Mouse (Mus musculus): ENCODE measurements around the gene Rnf150. TPM values are rescaled to one million over a fixed set of nuclear protein-coding genes. Genes with fewer than 3 reads are reported as not detected.

Rnf150 gene
- polyA plus RNA-seq, 1 experiment from 2014 or later, result 0.07 TPM

DNA sequence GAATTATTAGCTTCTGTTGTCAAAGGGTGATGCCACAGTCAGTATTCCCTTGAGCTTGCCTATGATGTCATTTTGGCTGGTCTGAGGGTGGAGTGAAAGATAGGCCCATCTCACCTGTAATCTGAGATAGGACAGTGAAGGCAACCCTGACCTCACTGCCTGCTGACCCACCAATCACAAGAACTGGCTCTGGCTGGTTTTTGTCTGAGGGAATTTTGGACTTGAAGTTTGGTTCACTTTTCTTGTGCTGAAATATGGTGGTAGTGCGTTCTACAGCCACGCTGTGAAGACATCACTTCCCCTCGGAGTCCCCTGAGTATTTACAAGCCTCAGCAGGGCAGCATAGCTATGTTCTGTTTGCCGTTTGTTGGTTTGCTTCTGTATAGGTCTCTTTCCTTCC, 227.3 kb downstream of the Rnf150 start:
- H3K9me3 ChIP-seq (replicated peaks), result no peaks in the 10 kb centered on the region
- no peaks in the 10 kb centered on the region for H3K36me3 ChIP-seq (replicated peaks)
- ATAC-seq (ENCODE audit: insufficient read depth), result no peak
- no peaks in the 10 kb centered on the region for H3K4me1 ChIP-seq (replicated peaks)
- H3K4me2 ChIP-seq, result no peak overlapping the region
- H3K27me3 ChIP-seq, result no peaks in the 10 kb centered on the region
- 63% methylated on average over 4 of the region's 4 CpGs for WGBS (ENCODE audit: insufficient replicate concordance)
- no peak overlapping the region for H3K27ac ChIP-seq (replicated peaks)
- no peak overlapping the region for H3K9ac ChIP-seq
- H3K4me3 ChIP-seq (replicated peaks), result no peak overlapping the region

GRCm38 (mm10) chr8:83100041-83100440, 236.9 kb downstream of the Rnf150 start:
- no peaks in the 10 kb centered on the region for H3K9me3 ChIP-seq (replicated peaks)
- no peaks in the 10 kb centered on the region for H3K4me1 ChIP-seq (replicated peaks)
- H3K27ac ChIP-seq (replicated peaks), result no peak overlapping the region
- WGBS (ENCODE audit: insufficient replicate concordance), result 8% methylated on average over 1 of the region's 1 CpGs
- ATAC-seq (ENCODE audit: insufficient read depth), result no peak
- H3K36me3 ChIP-seq (replicated peaks), result no peaks in the 10 kb centered on the region
- H3K27me3 ChIP-seq, result no peaks in the 10 kb centered on the region
- H3K4me2 ChIP-seq, result no peak overlapping the region
- H3K4me3 ChIP-seq (replicated peaks), result no peak overlapping the region
- no peak overlapping the region for H3K9ac ChIP-seq

DNA sequence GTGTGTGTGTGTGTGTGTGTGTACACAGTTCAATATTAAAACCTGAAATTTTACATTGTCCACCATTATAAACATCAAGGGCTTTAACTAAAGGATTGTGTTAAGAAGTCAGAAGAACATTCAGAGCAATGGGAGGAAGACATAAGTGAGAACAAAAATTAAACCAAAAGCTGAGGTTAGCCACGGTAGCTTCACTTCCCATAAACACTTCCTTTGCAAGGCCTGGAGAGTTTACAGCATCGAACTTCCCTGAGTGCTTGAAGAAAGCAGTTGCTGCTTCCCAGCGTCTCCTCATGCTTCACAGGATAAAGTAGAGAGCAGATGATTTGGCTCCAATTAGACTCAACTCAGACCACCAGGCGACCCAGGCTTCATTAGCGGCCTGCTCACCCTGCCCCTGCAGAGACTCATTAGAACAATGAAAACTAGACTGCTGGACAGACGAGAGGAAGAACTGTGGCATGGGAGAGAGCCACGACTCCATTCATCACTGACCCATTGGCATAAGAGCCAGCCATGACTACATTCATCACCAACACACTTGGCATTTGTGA, 239.9 kb downstream of the Rnf150 start:
- no peak overlapping the region for H3K27ac ChIP-seq (replicated peaks)
- no peak for ATAC-seq (ENCODE audit: insufficient read depth)
- 35% methylated on average over 7 of the region's 7 CpGs for WGBS (ENCODE audit: insufficient replicate concordance)

GRCm38 (mm10) chr8:83103968-83104367, 240.8 kb downstream of the Rnf150 start:
- Histone ChIP-seq H3K4me2 (no peak overlapping the region), H3K4me3 (replicated peaks) (no peak overlapping the region), H3K27ac (replicated peaks) (no peak overlapping the region), H3K4me1 (replicated peaks) (no peaks in the 10 kb centered on the region), H3K9me3 (replicated peaks) (no peaks in the 10 kb centered on the region), H3K36me3 (replicated peaks) (no peaks in the 10 kb centered on the region), H3K27me3 (no peaks in the 10 kb centered on the region), H3K9ac (no peak overlapping the region)
- WGBS (ENCODE audit: insufficient replicate concordance), result 55% methylated on average over 2 of the region's 2 CpGs
- ATAC-seq (ENCODE audit: insufficient read depth), result no peak

More for the DNA sequence above, 239.9 kb downstream of the Rnf150 start:
- no peaks in the 10 kb centered on the region for H3K36me3 ChIP-seq (replicated peaks)
- H3K27me3 ChIP-seq, result no peaks in the 10 kb centered on the region
- H3K9ac ChIP-seq, result no peak overlapping the region
- H3K9me3 ChIP-seq (replicated peaks), result no peaks in the 10 kb centered on the region
- H3K4me1 ChIP-seq (replicated peaks), result no peaks in the 10 kb centered on the region
- H3K4me3 ChIP-seq (replicated peaks), result no peak overlapping the region
- no peak overlapping the region for H3K4me2 ChIP-seq

- no peak overlapping the region for H3K27ac ChIP-seq (replicated peaks)
- no peak overlapping the region for H3K9ac ChIP-seq
- no peaks in the 10 kb centered on the region for H3K27me3 ChIP-seq
- H3K4me2 ChIP-seq, result no peak overlapping the region
- ATAC-seq (ENCODE audit: insufficient read depth), result no peak
- WGBS (ENCODE audit: insufficient replicate concordance), result 33% methylated on average over 7 of the region's 7 CpGs
- H3K9me3 ChIP-seq (replicated peaks), result no peaks in the 10 kb centered on the region
- H3K36me3 ChIP-seq (replicated peaks), result no peaks in the 10 kb centered on the region
- H3K4me1 ChIP-seq (replicated peaks), result no peaks in the 10 kb centered on the region
- no peak overlapping the region for H3K4me3 ChIP-seq (replicated peaks)
These were observed 246.6 kb downstream of the Rnf150 start for GRCm38 (mm10) chr8:83109756-83110155.

DNA sequence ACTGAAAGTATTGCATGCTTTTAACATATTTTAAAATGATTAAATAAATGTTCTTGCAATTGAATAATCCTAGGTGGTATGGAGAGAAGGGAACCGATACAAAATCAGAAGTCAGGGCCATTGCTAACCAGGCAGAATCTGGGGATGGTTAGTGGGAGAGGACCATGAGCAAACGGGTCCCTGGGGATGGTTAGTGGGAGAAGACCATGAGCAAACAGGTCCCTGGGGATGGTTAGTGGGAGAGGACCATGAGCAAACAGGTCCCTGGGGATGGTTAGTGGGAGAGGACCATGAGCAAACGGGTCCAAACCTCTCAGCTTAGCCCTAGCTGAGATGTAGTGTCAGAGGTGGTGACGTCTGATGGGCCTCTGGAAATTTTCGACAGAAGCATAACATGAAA, 247.0 kb downstream of the Rnf150 start:
- Histone ChIP-seq H3K4me3 (replicated peaks) (no peak overlapping the region), H3K9ac (no peak overlapping the region), H3K27ac (replicated peaks) (no peak overlapping the region), H3K27me3 (no peaks in the 10 kb centered on the region), H3K4me1 (replicated peaks) (no peaks in the 10 kb centered on the region), H3K36me3 (replicated peaks) (no peaks in the 10 kb centered on the region), H3K9me3 (replicated peaks) (no peaks in the 10 kb centered on the region), H3K4me2 (no peak overlapping the region)
- no peak for ATAC-seq (ENCODE audit: insufficient read depth)
- WGBS (ENCODE audit: insufficient replicate concordance), result 54% methylated on average over 5 of the region's 5 CpGs

- no peak for ATAC-seq (ENCODE audit: insufficient read depth)
- no peak overlapping the region for H3K9ac ChIP-seq
- no peak overlapping the region for H3K4me2 ChIP-seq
- 34% methylated on average over 2 of the region's 2 CpGs for WGBS (ENCODE audit: insufficient replicate concordance)
- no peaks in the 10 kb centered on the region for H3K9me3 ChIP-seq (replicated peaks)
- H3K4me3 ChIP-seq (replicated peaks), result no peak overlapping the region
- H3K27ac ChIP-seq (replicated peaks), result no peak overlapping the region
- H3K36me3 ChIP-seq (replicated peaks), result no peaks in the 10 kb centered on the region
- H3K4me1 ChIP-seq (replicated peaks), result no peaks in the 10 kb centered on the region
- no peaks in the 10 kb centered on the region for H3K27me3 ChIP-seq
These were observed 271.9 kb downstream of the Rnf150 start for GRCm38 (mm10) chr8:83135086-83135485.

DNA sequence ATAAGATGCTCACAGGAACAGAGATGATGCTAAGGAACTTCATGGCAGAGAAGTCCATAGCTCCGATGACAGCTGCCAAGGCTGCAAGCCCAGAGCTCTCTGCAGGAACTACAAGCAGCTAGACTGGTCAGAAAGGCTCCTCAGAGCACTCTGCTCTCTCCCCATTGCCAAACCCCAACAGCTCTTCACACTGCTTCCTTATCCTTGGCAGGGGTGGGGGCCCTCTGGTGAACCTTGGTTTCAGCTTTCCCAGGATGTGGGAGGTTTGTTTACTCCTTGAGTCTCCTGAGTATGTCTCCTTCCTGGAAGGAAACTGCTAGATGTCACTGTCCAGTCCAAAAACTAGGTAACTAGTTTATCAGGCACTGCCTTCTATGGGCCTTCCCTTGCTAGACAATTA, 276.9 kb downstream of the Rnf150 start:
- no peak overlapping the region for H3K9ac ChIP-seq
- H3K4me1 ChIP-seq (replicated peaks), result no peaks in the 10 kb centered on the region
- H3K27ac ChIP-seq (replicated peaks), result 0 out of 2 replicates have a peak overlapping the region, but pooled peaks have one; percentile 11
- H3K36me3 ChIP-seq (replicated peaks), result no peaks in the 10 kb centered on the region
- H3K4me3 ChIP-seq (replicated peaks), result no peak overlapping the region
- H3K27me3 ChIP-seq, result no peaks in the 10 kb centered on the region
- 50% methylated on average over 1 of the region's 1 CpGs for WGBS (ENCODE audit: insufficient replicate concordance)
- no peak overlapping the region for H3K4me2 ChIP-seq
- no peak; the same call in 1 of the 2 replicates for ATAC-seq (ENCODE audit: insufficient read depth)
- H3K9me3 ChIP-seq (replicated peaks), result no peaks in the 10 kb centered on the region

DNA sequence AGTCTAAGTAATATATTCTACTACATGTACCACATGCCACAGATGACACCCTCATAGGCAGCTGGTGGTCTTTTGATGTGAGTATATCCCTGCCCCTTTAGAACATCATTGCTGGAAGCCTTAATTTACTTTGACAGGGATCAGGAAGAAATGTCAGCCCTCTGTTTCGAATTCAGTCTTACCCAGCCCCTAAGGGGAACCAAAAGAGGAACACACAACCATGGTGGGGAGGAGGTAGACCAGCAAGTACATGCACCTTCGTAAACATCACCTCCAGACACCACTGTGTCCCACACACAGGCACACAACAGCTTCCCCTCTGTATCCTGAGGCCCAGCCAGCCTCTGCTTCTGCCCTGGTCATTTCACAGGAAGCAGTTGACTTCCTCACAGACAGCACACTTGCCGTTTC, 277.6 kb downstream of the Rnf150 start:
- H3K36me3 ChIP-seq (replicated peaks), result no peaks in the 10 kb centered on the region
- H3K4me1 ChIP-seq (replicated peaks), result no peaks in the 10 kb centered on the region
- H3K4me3 ChIP-seq (replicated peaks), result no peak overlapping the region
- H3K27me3 ChIP-seq, result no peaks in the 10 kb centered on the region
- no peak for ATAC-seq (ENCODE audit: insufficient read depth)
- no peaks in the 10 kb centered on the region for H3K9me3 ChIP-seq (replicated peaks)
- no peak overlapping the region for H3K9ac ChIP-seq
- 7% methylated on average over 3 of the region's 3 CpGs for WGBS (ENCODE audit: insufficient replicate concordance)
- H3K27ac ChIP-seq (replicated peaks), result 0 out of 2 replicates have a peak overlapping the region, but pooled peaks have one; percentile 14
- peak overlapping the region; percentile 13; the same call in 1 of the 2 replicates for H3K4me2 ChIP-seq

Other genes with a start within 250 kb of the Rnf150 start
- 22.7 and 24.3 TPM in 2 replicates for gene Zfp330, start 89.2 kb upstream of the Rnf150 start, polyA plus RNA-seq (2015; fragmentation: Nextera tagmentation; extraction: Ambion mirVana)